Mouse (Mus musculus) intestine, embryonic 16.5 days (tissue): ENCODE data around the gene Fars2. TPM values are rescaled to one million over a fixed set of nuclear protein-coding genes. Genes with fewer than 3 reads are reported as not detected.
A peak's percentile ranks its signal among the peaks of the same experiment; 100 is the strongest.
"Not testable (repeated sequence)": the region's sequence is repeated elsewhere in the genome, so short reads cannot be mapped to it uniquely, and the experiment has no call there.

Experiments used
- ATAC-seq: fragments of 200-750 bp; cut with Nextera tagmentation; 2 replicates; pipeline ENCODE4 v1.8.0; 2017; ENCODE audit warnings: moderate TSS enrichment, moderate library complexity
- H3K27ac ChIP-seq: fragments of 300-500 bp; sonication (generic); 2 replicates; pipeline ENCODE4 v1.5.1; 2014; ENCODE audit warnings: mild to moderate bottlenecking, low read length
- H3K27me3 ChIP-seq: fragments of 300-500 bp; sonication (generic); replicated peaks from 2 replicates; pipeline ENCODE4 v1.6.1; 2014; ENCODE audit warnings: low read length, control low read depth, mixed read lengths; ENCODE audit not compliant: control insufficient read depth, insufficient read depth
- H3K36me3 ChIP-seq: fragments of 300-500 bp; sonication (generic); 2 replicates; pipeline ENCODE4 v1.6.1; 2014; ENCODE audit warnings: low read length, control low read depth; ENCODE audit not compliant: control insufficient read depth, insufficient read depth
- H3K4me1 ChIP-seq: fragments of 300-500 bp; sonication (generic); 2 replicates; pipeline ENCODE4 v1.6.1; 2014; ENCODE audit warnings: low read length, control low read depth, mixed read lengths; ENCODE audit not compliant: control insufficient read depth, insufficient read depth
- H3K4me2 ChIP-seq: fragments of 300-500 bp; sonication (generic); 2 replicates; pipeline ENCODE4 v1.6.1; 2014; ENCODE audit warnings: low read depth, low read length, control low read depth
- H3K4me3 ChIP-seq: fragments of 300-500 bp; sonication (generic); 2 replicates; pipeline ENCODE4 v1.5.1; 2014; ENCODE audit warnings: mild to moderate bottlenecking, low read length
- H3K9ac ChIP-seq: fragments of 300-500 bp; sonication (generic); 2 replicates; pipeline ENCODE4 v1.6.1; 2014; ENCODE audit warnings: low read depth, low read length
- H3K9me3 ChIP-seq: fragments of 300-500 bp; sonication (generic); 2 replicates; pipeline ENCODE4 v1.6.1; 2016; ENCODE audit warnings: low read length, control low read depth; ENCODE audit not compliant: control insufficient read depth
- WGBS: fragments of 180-500 bp; shearing (Covaris S2); extraction: QIAGEN DNeasy Blood & Tissue Kit; methylation state at CpG from one replicate; pipeline ENCODE4 v1.1.7; 2014; 5-methylcytosine and 5-hydroxymethylcytosine counted together
- polyA plus RNA-seq: library from polyadenylated mRNA; unstranded; fragments of >200 nt; fragmentation: Nextera tagmentation; extraction: Ambion mirVana; gene quantifications from 2 replicates; pipeline ENCODE4 v1.2.1, GENCODE M21; 2015

Gene Fars2
- polyA plus RNA-seq, 1 experiment from 2014 or later, result 48.2 TPM

DNA sequence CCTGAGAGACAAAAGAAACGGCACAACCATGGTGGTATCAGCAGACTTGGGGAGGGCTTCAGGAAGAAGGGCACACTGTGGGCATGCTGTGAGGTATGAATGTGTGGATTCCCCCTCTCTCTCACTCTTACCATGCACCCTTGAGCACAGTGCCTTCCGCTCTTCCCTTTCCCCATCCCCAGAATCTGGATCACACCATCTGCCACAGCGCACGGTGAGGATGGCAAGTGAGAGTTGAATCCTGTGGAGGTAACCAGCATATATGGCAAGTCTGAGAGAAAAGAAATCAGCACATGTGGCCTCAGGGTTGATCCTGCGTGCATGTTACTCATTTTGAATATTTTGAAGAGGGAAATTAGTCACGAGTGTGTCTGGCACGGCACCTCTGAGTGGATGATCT is 274.7 kb downstream of the Fars2 start:
- ATAC-seq, result no peak
- no peak overlapping the region for H3K4me2 ChIP-seq
- 87% methylated on average over 7 of the region's 7 CpGs for WGBS
- no peaks in the 10 kb centered on the region for H3K27me3 ChIP-seq
- H3K27ac ChIP-seq, result no peak overlapping the region
- H3K9me3 ChIP-seq, result no peaks in the 10 kb centered on the region
- H3K9ac ChIP-seq, result no peak overlapping the region
- H3K4me3 ChIP-seq, result no peak overlapping the region
- no peaks in the 10 kb centered on the region for H3K4me1 ChIP-seq
- no peaks in the 10 kb centered on the region for H3K36me3 ChIP-seq

DNA sequence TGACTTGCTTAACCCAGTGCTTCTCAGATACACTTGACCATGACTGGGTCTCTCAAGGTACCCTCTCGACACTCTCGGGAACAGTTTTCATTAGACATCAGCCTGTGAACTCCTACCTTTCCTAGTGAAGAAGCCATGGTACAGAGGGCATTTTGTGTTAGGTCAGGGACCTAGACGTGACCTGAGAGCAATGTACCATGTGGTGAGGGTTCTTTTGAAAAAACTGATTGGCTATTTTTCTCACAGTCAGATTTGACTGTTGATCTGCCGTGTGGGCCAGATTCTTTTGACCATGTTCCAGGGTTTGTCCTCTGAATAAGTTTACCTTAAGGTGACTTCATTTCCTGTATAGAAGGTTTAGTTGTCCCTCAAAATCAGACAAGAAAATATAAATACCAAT is 275.5 kb downstream of the Fars2 start:
- no peaks in the 10 kb centered on the region for H3K27me3 ChIP-seq
- H3K27ac ChIP-seq, result no peak overlapping the region
- H3K9me3 ChIP-seq, result no peaks in the 10 kb centered on the region
- H3K9ac ChIP-seq, result no peak overlapping the region
- ATAC-seq, result no peak
- 88% methylated on average over 4 of the region's 4 CpGs for WGBS
- no peaks in the 10 kb centered on the region for H3K4me1 ChIP-seq
- H3K4me2 ChIP-seq, result no peak overlapping the region
- no peak overlapping the region for H3K4me3 ChIP-seq
- H3K36me3 ChIP-seq, result no peaks in the 10 kb centered on the region

DNA sequence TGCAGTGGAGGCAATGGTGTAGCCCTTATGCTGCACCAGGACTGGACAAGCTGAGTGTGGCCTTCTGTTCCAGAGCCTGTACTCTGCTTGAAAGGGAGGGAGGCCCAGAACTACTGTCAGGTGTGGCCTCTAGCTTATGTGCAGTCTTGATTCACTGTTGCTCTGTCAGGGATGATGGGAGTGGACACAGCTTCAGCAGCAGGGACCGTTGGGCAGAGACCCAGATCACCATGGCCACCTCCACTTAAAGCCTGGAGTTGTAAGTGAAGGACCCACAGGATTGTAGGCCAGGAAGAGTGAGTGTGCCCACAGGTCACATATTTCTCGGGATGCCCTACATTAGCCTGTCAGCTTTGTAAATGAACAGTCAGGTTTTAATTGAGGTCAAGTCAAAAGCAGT is 283.8 kb downstream of the Fars2 start:
- H3K27ac ChIP-seq, result no peak overlapping the region
- no peaks in the 10 kb centered on the region for H3K27me3 ChIP-seq
- no peak overlapping the region for H3K4me2 ChIP-seq
- H3K36me3 ChIP-seq, result no peaks in the 10 kb centered on the region
- H3K4me3 ChIP-seq, result no peak overlapping the region
- H3K9ac ChIP-seq, result no peak overlapping the region
- ATAC-seq, result no peak
- WGBS, result 70% methylated on average over 2 of the region's 2 CpGs
- no peaks in the 10 kb centered on the region for H3K4me1 ChIP-seq
- H3K9me3 ChIP-seq, result no peaks in the 10 kb centered on the region

DNA sequence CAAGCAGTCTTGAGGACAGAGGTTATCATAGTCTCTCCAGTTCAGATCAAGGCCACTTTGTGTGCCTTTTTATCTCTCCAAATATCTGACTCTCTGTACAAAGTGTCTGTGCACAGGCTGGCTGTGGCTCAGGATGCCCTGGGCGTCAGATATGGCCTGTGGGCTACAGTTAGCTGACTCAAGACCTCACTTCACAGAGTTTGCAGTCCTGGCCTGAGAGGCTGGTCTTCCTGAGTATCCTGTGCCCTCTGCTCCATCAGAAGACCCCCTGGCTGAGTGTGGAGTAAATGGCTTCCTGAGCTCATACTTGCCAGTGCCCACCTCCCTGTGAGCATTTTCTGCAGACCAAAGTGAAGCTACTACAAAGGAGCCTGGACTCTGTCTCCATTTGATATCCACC is 296.1 kb downstream of the Fars2 start:
- WGBS, result 86% methylated on average over 1 of the region's 1 CpGs
- ATAC-seq, result no peak

DNA sequence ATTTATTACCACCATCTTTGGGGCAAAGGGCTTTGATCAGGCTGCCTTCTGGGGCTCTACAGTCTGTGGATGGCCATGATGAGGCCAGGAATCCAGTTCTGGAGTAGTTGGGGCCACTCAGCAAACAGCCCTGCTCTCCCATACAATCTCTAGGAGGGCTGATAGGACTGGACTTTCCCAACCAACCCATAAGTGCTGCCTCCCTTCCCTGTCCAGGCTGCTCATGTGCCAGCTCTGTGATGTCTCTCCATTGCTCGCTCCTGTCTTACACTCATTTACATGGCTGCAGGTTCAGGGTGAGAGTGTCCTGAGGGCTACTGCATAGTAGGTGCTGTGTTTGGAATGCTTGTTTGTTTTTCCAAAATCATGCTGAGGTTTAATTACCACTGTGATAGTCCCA is 298.0 kb downstream of the Fars2 start:
- H3K27me3 ChIP-seq, result no peaks in the 10 kb centered on the region
- ATAC-seq, result no peak
- no peaks in the 10 kb centered on the region for H3K9me3 ChIP-seq
- no peak overlapping the region for H3K4me2 ChIP-seq
- WGBS, result 100% methylated on average over 1 of the region's 1 CpGs
- no peaks in the 10 kb centered on the region for H3K4me1 ChIP-seq
- H3K27ac ChIP-seq, result no peak overlapping the region
- H3K4me3 ChIP-seq, result no peak overlapping the region
- no peaks in the 10 kb centered on the region for H3K36me3 ChIP-seq
- no peak overlapping the region for H3K9ac ChIP-seq

More for the DNA sequence above, 296.1 kb downstream of the Fars2 start:
- no peaks in the 10 kb centered on the region for H3K27me3 ChIP-seq
- H3K4me3 ChIP-seq, result no peak overlapping the region
- H3K4me2 ChIP-seq, result no peak overlapping the region
- no peaks in the 10 kb centered on the region for H3K9me3 ChIP-seq
- H3K36me3 ChIP-seq, result no peaks in the 10 kb centered on the region
- H3K9ac ChIP-seq, result no peak overlapping the region
- H3K27ac ChIP-seq, result no peak overlapping the region
- H3K4me1 ChIP-seq, result no peaks in the 10 kb centered on the region

DNA sequence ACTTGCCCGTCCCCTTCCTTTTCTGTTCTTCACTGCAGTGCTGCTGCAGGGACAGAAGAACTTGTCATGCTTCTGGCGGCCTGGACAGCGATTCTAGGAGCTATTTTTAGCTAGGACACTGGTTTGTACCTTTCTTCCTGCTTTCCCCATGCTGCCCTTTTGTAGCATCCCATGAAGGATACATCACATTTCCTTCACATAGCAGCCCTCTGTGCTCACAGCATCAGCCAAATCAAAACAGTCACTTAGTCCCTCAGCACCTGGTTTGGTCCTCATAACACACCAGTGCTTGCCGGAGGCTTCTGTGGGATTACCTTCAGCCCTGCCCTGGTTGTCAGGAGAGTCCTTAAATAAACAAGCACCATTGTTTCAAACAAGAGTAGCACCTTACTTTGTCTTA is 299.3 kb downstream of the Fars2 start:
- Histone ChIP-seq H3K27ac (no peak overlapping the region), H3K9me3 (no peaks in the 10 kb centered on the region), H3K4me1 (no peaks in the 10 kb centered on the region), H3K9ac (no peak overlapping the region), H3K4me2 (no peak overlapping the region), H3K4me3 (no peak overlapping the region), H3K27me3 (no peaks in the 10 kb centered on the region), H3K36me3 (no peaks in the 10 kb centered on the region)
- no peak for ATAC-seq
- WGBS, result 49% methylated on average over 4 of the region's 4 CpGs

DNA sequence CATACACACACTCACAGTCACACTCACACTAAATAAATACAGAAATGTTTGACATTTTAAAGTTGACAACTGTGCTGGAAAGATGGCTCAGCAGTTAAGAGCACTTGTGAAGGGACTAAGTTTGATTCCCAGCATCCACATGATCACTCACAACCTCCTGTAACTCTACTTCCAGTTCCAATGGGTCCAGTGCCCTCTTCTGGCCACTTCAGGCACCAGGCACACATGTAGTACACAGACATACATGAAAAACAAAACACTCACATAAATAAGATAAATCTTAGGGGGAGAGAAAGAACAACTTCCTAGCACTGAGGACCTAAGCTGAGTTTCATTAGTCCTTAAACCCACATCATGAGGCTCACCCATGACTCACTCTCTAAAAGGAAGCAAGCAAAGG is 302.1 kb downstream of the Fars2 start:
- no peak for ATAC-seq
- Histone ChIP-seq H3K27me3 (no peaks in the 10 kb centered on the region), H3K9me3 (no peaks in the 10 kb centered on the region)

DNA sequence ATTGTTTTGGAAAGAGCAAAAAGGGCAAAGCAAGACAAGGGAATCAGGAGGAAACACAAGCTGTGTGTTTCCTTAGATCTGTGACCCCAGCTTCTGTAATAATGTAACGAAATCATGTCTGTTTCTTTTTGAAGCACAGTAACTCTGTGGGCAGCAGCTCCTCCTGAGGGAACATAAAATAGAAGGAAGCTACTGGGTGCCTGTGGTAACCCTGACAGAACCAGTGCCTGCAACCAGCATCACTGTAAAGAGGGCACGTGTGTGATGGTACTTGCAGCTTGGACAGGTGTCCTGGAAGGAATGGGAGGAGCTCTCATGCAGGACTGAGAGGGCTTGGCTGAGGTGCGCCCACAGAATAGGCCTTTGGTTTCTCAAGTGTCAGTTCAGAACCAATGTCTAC is 305.2 kb downstream of the Fars2 start:
- Histone ChIP-seq H3K9me3 (no peaks in the 10 kb centered on the region), H3K4me3 (no peak overlapping the region), H3K4me2 (no peak overlapping the region), H3K4me1 (no peaks in the 10 kb centered on the region; the same call in 1 of the 2 replicates), H3K27ac (no peak overlapping the region), H3K27me3 (no peaks in the 10 kb centered on the region), H3K36me3 (no peaks in the 10 kb centered on the region), H3K9ac (no peak overlapping the region)
- WGBS, result 78% methylated on average over 3 of the region's 3 CpGs
- no peak for ATAC-seq

More for the DNA sequence above, 302.1 kb downstream of the Fars2 start:
- H3K27ac ChIP-seq, result no peak overlapping the region
- H3K36me3 ChIP-seq, result no peaks in the 10 kb centered on the region
- H3K4me3 ChIP-seq, result no peak overlapping the region
- H3K9ac ChIP-seq, result no peak overlapping the region
- H3K4me2 ChIP-seq, result no peak overlapping the region
- no peaks in the 10 kb centered on the region for H3K4me1 ChIP-seq

DNA sequence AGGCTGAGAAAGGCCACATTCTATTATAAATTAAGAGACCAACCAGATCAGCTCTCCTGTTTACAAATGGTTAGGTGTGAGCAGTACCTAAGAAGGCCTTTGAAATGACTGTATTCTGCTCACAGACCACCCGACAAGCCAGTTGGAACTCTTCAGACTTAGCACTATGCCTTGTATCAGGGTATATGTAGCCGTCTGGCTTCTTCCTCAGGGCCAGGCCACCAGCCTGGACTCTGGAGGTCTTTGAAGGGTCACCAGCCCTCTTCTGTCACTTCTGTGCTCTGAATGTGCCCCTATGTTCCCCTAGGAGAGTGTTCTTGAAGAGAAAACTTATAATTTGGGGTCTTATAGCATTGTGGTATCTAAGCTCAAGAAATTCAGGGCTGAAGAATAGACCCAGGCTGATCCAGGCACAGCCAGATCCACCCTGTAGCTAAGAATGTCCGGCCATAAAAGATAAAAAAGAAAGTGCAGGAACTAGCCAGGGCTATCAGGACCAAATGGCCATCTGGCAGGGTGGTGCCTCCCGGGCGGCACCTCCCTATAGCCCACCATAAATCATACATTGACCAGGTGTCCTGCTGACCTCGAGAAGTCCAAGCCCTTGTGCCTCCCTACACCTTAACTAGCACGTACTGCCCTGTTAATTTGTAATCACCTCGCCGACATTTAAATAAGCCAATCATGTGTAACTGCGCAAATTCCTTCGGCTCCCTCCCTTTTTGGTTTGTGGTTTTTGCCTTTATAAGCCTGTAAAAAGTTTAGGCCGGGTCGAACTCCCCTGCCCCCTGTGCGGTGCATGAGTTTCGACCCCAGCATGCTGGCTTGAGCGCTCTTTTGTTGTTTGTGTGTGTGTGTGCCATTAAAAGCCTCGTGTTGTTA is 308.9 kb downstream of the Fars2 start:
- H3K4me1 ChIP-seq, H3K9me3 ChIP-seq, H3K27me3 ChIP-seq, H3K36me3 ChIP-seq, H3K9ac ChIP-seq, H3K4me3 ChIP-seq, H3K4me2 ChIP-seq: not testable (repeated sequence)
- peak overlapping the region; percentile 63; the same call in 1 of the 2 replicates for H3K27ac ChIP-seq
- WGBS, result 47% methylated on average over 17 of the region's 17 CpGs
- 0 out of 2 replicates have a peak, but pooled peaks have one; percentile 44 for ATAC-seq
